Mouse (Mus musculus): Measurements from ENCODE around the gene Siah3. TPM values are rescaled to one million over a fixed set of nuclear protein-coding genes. Genes with fewer than 3 reads are reported as not detected.
"Not testable (repeated sequence)": the region's sequence is repeated elsewhere in the genome, so short reads cannot be mapped to it uniquely, and the experiment has no call there.

Gene Siah3
- total and polyA plus RNA-seq, 3 experiments: 0.04 to 0.29 TPM; not detected in 1

DNA sequence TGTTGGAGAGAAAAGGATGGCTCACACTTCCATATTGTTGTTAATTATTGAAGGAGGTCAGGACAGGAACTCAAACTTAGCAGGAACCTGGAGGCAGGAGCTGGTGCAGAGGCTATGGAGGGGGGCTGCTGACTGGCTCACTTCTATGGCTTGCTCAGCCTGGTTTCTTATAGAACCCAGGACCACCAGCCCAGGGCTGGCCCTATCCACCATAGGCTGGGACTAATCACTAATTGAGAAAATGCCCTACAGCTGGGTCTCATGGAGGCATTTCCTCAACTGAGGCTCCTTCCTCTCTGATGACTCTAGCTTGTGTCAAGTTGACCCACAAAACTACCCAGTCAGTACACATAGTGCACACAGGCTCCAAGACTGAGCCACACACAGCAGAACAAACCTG is 9.5 kb upstream of the Siah3 start:
- H3K27ac ChIP-seq (ENCODE audit: control insufficient read depth, low read depth, low read length); H3K9me3 ChIP-seq (replicated peaks; ENCODE audit: insufficient read depth, low read length); H3K27me3 ChIP-seq (ENCODE audit: control insufficient read depth in 1 of 2, insufficient read depth in 2 of 2, low read length in 2 of 2); DNase-seq (ENCODE audit: low read depth, low spot score); H3K9ac ChIP-seq (ENCODE audit: control insufficient read depth, low read depth, low read length, poor library complexity, severe bottlenecking); H3K4me1 ChIP-seq (ENCODE audit: control insufficient read depth in 1 of 2, insufficient read depth in 2 of 2, low read length in 2 of 2); H3K4me3 ChIP-seq (ENCODE audit: control insufficient read depth in 1 of 2, insufficient read depth in 1 of 2, low read depth in 2 of 2, low read length in 2 of 2); H3K36me3 ChIP-seq (ENCODE audit: control insufficient read depth in 1 of 2, insufficient read depth in 2 of 2, low read length in 2 of 2); H3K79me2 ChIP-seq (ENCODE audit: control insufficient read depth, insufficient read depth, low read length, poor library complexity): not testable (repeated sequence)

DNA sequence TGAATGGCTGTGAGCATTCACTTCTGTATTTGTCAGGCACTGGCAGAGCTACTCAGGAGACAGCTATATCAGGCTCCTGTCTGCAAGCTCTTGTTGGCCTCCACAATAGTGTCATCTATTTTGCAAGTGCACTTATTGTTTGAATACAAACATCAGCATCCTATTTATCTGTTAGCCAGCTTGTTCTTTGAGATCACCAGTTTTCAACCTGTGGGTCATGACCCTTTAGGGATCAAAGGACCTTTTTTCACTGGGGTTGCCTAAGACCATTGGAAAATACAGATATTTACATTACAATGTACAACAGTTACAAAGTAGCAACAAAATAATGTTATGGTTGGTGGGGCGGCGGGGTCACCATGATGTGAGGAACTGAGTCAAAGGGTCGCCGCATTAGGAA is 1.9 kb upstream of the Siah3 start:
- no peak overlapping the region for H3K9ac ChIP-seq (ENCODE audit: control insufficient read depth, low read depth, low read length, poor library complexity, severe bottlenecking)
- DNase-seq (ENCODE audit: low read depth, low spot score): no peak
- no peak overlapping the region for H3K4me3 ChIP-seq (ENCODE audit: control insufficient read depth in 1 of 2, insufficient read depth in 1 of 2, low read depth in 2 of 2, low read length in 2 of 2)
- peaks cover 3 to 10% of the 10 kb centered on the region in 2 experiments; a peak in 3 of 4 replicates for H3K27me3 ChIP-seq (ENCODE audit: control insufficient read depth in 1 of 2, insufficient read depth in 2 of 2, low read length in 2 of 2)
- no peaks in the 10 kb centered on the region for H3K36me3 ChIP-seq (ENCODE audit: control insufficient read depth in 1 of 2, insufficient read depth in 2 of 2, low read length in 2 of 2)
- no peak overlapping the region for H3K27ac ChIP-seq (ENCODE audit: control insufficient read depth, low read depth, low read length)
- no peaks in the 10 kb centered on the region for H3K79me2 ChIP-seq (ENCODE audit: control insufficient read depth, insufficient read depth, low read length, poor library complexity)
- no peaks in the 10 kb centered on the region for H3K4me1 ChIP-seq (ENCODE audit: control insufficient read depth in 1 of 2, insufficient read depth in 2 of 2, low read length in 2 of 2)
- no peaks in the 10 kb centered on the region for H3K9me3 ChIP-seq (replicated peaks; ENCODE audit: insufficient read depth, low read length)
- TF ChIP-seq E2F4 (IDR thresholded peaks at IDR 0.05; ENCODE audit: borderline replicate concordance, low read depth, low read length): no peak
- TF ChIP-seq RAD21 (IDR thresholded peaks at IDR 0.05; ENCODE audit: low read depth, low read length): no peak
- no peak for TF ChIP-seq CHD1 (IDR thresholded peaks at IDR 0.05; ENCODE audit: low read depth, low read length)
- no peak for TF ChIP-seq TCF12 (IDR thresholded peaks at IDR 0.05; ENCODE audit: low read depth, low read length)
- TF ChIP-seq NRF1 (IDR thresholded peaks at IDR 0.05; ENCODE audit: insufficient read depth, low read depth, low read length, poor library complexity, severe bottlenecking): no peak
- TF ChIP-seq POLR2AphosphoS2 (IDR thresholded peaks at IDR 0.05; ENCODE audit: low read length): no peak
- no peak for TF ChIP-seq SMC3 (IDR thresholded peaks at IDR 0.05; ENCODE audit: low read depth, low read length)
- TF ChIP-seq ELF1 (IDR thresholded peaks at IDR 0.05; ENCODE audit: low read depth, low read length): no peak
- TF ChIP-seq GATA1 (IDR thresholded peaks at IDR 0.05; ENCODE audit: low read depth, low read length): no peak
- TF ChIP-seq CTCF (IDR thresholded peaks at IDR 0.05 in 2 of 3, conservative IDR thresholded peaks at IDR 0.05 in 1 of 3; ENCODE audit: control insufficient read depth in 1 of 3, insufficient read depth in 1 of 3, low read depth in 2 of 3, low read length in 3 of 3, poor library complexity in 1 of 3, severe bottlenecking in 1 of 3): no peak
- TF ChIP-seq MEF2A (IDR thresholded peaks at IDR 0.05; ENCODE audit: extremely low read depth, insufficient replicate concordance, low read depth, low read length, poor library complexity, severe bottlenecking): no peak
- no peak for TF ChIP-seq EP300 (IDR thresholded peaks at IDR 0.05; ENCODE audit: low read depth in 1 of 2, low read length in 2 of 2)
- TF ChIP-seq HCFC1 (IDR thresholded peaks at IDR 0.05; ENCODE audit: low read depth, low read length): no peak
- TF ChIP-seq SIN3A (IDR thresholded peaks at IDR 0.05; ENCODE audit: low read length): no peak
- no peak for TF ChIP-seq ZMIZ1 (IDR thresholded peaks at IDR 0.05; ENCODE audit: low read depth, low read length)
- no peak for TF ChIP-seq MAZ (IDR thresholded peaks at IDR 0.05; ENCODE audit: low read depth, low read length)
- TF ChIP-seq ZC3H11A (IDR thresholded peaks at IDR 0.05; ENCODE audit: low read depth, low read length): no peak
- no peak for TF ChIP-seq POLR2AphosphoS5 (IDR thresholded peaks at IDR 0.05; ENCODE audit: borderline replicate concordance, low read depth, low read length)
- TF ChIP-seq GABPA (IDR thresholded peaks at IDR 0.05; ENCODE audit: low read depth, low read length): no peak

Data from MEL (cell line).